Mouse (Mus musculus): ENCODE measurements around the gene Kl. TPM values are rescaled to one million over a fixed set of nuclear protein-coding genes. Genes with fewer than 3 reads are reported as not detected.

The Kl gene
- polyA plus RNA-seq, 2 experiments = 0.28 to 0.45 TPM

GRCm38 (mm10) chr5:150932596-150932995 is 19.8 kb upstream of the Kl start:
- ATAC-seq (ENCODE audit: low FRiP score, low read depth) (no peak), DNase-seq (ENCODE audit: low spot score) (no peak)
- Histone ChIP-seq H3K27me3 (ENCODE audit: control insufficient read depth, insufficient read depth, low read length) (no peaks in the 10 kb centered on the region), H3K4me2 (replicated peaks; ENCODE audit: low read depth, low read length, severe bottlenecking) (no peak overlapping the region), H3K9ac (ENCODE audit: low read depth, low read length, severe bottlenecking) (no peak overlapping the region), H3K4me1 (ENCODE audit: control insufficient read depth, insufficient read depth, low read length) (peaks cover 7% of the 10 kb centered on the region), H3K9me3 (ENCODE audit: control insufficient read depth, low read length) (no peaks in the 10 kb centered on the region), H3K4me3 (replicated peaks; ENCODE audit: low read length) (no peak overlapping the region), H3K27ac (replicated peaks; ENCODE audit: low read depth, low read length) (no peak overlapping the region), H3K36me3 (ENCODE audit: control insufficient read depth, insufficient read depth, low read length) (no peaks in the 10 kb centered on the region)
- 79% methylated on average over 2 of the region's 2 CpGs for WGBS
- TF ChIP-seq POLR2A (IDR thresholded peaks at IDR 0.05; ENCODE audit: borderline replicate concordance, extremely low read depth, insufficient read depth, insufficient read length) = no peak

GRCm38 (mm10) chr5:150936213-150936612 is 16.2 kb upstream of the Kl start:
- H3K9ac ChIP-seq (ENCODE audit: low read depth, low read length, severe bottlenecking) = no peak overlapping the region
- H3K4me3 ChIP-seq (replicated peaks; ENCODE audit: low read length) = no peak overlapping the region
- WGBS = 26% methylated on average over 5 of the region's 5 CpGs
- H3K4me1 ChIP-seq (ENCODE audit: control insufficient read depth, insufficient read depth, low read length) = peaks cover 7% of the 10 kb centered on the region
- no peaks in the 10 kb centered on the region for H3K36me3 ChIP-seq (ENCODE audit: control insufficient read depth, insufficient read depth, low read length)
- no peaks in the 10 kb centered on the region for H3K27me3 ChIP-seq (ENCODE audit: control insufficient read depth, insufficient read depth, low read length)
- ATAC-seq (ENCODE audit: low FRiP score, low read depth) (peak; percentile 60; the same call in 1 of the 2 replicates), DNase-seq (ENCODE audit: low spot score) (no peak)
- no peak for TF ChIP-seq POLR2A (IDR thresholded peaks at IDR 0.05; ENCODE audit: borderline replicate concordance, extremely low read depth, insufficient read depth, insufficient read length)
- H3K9me3 ChIP-seq (ENCODE audit: control insufficient read depth, low read length) = no peaks in the 10 kb centered on the region
- no peak overlapping the region for H3K4me2 ChIP-seq (replicated peaks; ENCODE audit: low read depth, low read length, severe bottlenecking)
- no peak overlapping the region for H3K27ac ChIP-seq (replicated peaks; ENCODE audit: low read depth, low read length)

- TF ChIP-seq POLR2A (IDR thresholded peaks at IDR 0.05; ENCODE audit: borderline replicate concordance, extremely low read depth, insufficient read depth, insufficient read length) = no peak
- no peaks in the 10 kb centered on the region for H3K36me3 ChIP-seq (ENCODE audit: control insufficient read depth, insufficient read depth, low read length)
- H3K9ac ChIP-seq (ENCODE audit: low read depth, low read length, severe bottlenecking) = no peak overlapping the region
- H3K27me3 ChIP-seq (ENCODE audit: control insufficient read depth, insufficient read depth, low read length) = no peaks in the 10 kb centered on the region
- no peak overlapping the region for H3K4me2 ChIP-seq (replicated peaks; ENCODE audit: low read depth, low read length, severe bottlenecking)
- WGBS = 61% methylated on average over 4 of the region's 4 CpGs
- H3K27ac ChIP-seq (replicated peaks; ENCODE audit: low read depth, low read length) = no peak overlapping the region
- no peaks in the 10 kb centered on the region for H3K9me3 ChIP-seq (ENCODE audit: control insufficient read depth, low read length)
- H3K4me1 ChIP-seq (ENCODE audit: control insufficient read depth, insufficient read depth, low read length) = peaks cover 7% of the 10 kb centered on the region
- ATAC-seq (ENCODE audit: low FRiP score, low read depth) (no peak), DNase-seq (ENCODE audit: low spot score) (no peak)
- no peak overlapping the region for H3K4me3 ChIP-seq (replicated peaks; ENCODE audit: low read length)
Observed at GRCm38 (mm10) chr5:150936807-150937206, 15.6 kb upstream of the Kl start.

- Histone ChIP-seq H3K4me3 (replicated peaks; ENCODE audit: low read length) (no peak overlapping the region), H3K4me2 (replicated peaks; ENCODE audit: low read depth, low read length, severe bottlenecking) (no peak overlapping the region), H3K4me1 (ENCODE audit: control insufficient read depth, insufficient read depth, low read length) (peaks cover 7% of the 10 kb centered on the region), H3K9ac (ENCODE audit: low read depth, low read length, severe bottlenecking) (no peak overlapping the region), H3K27me3 (ENCODE audit: control insufficient read depth, insufficient read depth, low read length) (no peaks in the 10 kb centered on the region), H3K36me3 (ENCODE audit: control insufficient read depth, insufficient read depth, low read length) (no peaks in the 10 kb centered on the region), H3K9me3 (ENCODE audit: control insufficient read depth, low read length) (no peaks in the 10 kb centered on the region), H3K27ac (replicated peaks; ENCODE audit: low read depth, low read length) (no peak overlapping the region)
- DNase-seq (ENCODE audit: low spot score) = peak; percentile 71
- TF ChIP-seq POLR2A (IDR thresholded peaks at IDR 0.05; ENCODE audit: borderline replicate concordance, extremely low read depth, insufficient read depth, insufficient read length) = no peak
- 22% methylated on average over 2 of the region's 2 CpGs for WGBS
- ATAC-seq (ENCODE audit: low FRiP score, low read depth) = 0 out of 2 replicates have a peak, but pooled peaks have one; percentile 34
Observed at GRCm38 (mm10) chr5:150937501-150937900, 14.9 kb upstream of the Kl start.

- Histone ChIP-seq H3K9me3 (ENCODE audit: control insufficient read depth, low read length) (0 out of 2 replicates have a peak, but pooled peaks cover 3% of the 10 kb centered on the region), H3K36me3 (ENCODE audit: control insufficient read depth, insufficient read depth, low read length) (no peaks in the 10 kb centered on the region), H3K4me1 (ENCODE audit: control insufficient read depth, insufficient read depth, low read length) (no peaks in the 10 kb centered on the region), H3K27me3 (ENCODE audit: control insufficient read depth, insufficient read depth, low read length) (no peaks in the 10 kb centered on the region), H3K27ac (replicated peaks; ENCODE audit: low read depth, low read length) (no peak overlapping the region), H3K4me2 (replicated peaks; ENCODE audit: low read depth, low read length, severe bottlenecking) (no peak overlapping the region), H3K9ac (ENCODE audit: low read depth, low read length, severe bottlenecking) (no peak overlapping the region), H3K4me3 (replicated peaks; ENCODE audit: low read length) (no peak overlapping the region)
- no peak for TF ChIP-seq POLR2A (IDR thresholded peaks at IDR 0.05; ENCODE audit: borderline replicate concordance, extremely low read depth, insufficient read depth, insufficient read length)
- DNase-seq (ENCODE audit: low spot score) (no peak), ATAC-seq (ENCODE audit: low FRiP score, low read depth) (no peak)
- 95% methylated on average over 2 of the region's 2 CpGs for WGBS
Observed at GRCm38 (mm10) chr5:150945576-150945975, 6.8 kb upstream of the Kl start.

GRCm38 (mm10) chr5:150949131-150949530 is 3.3 kb upstream of the Kl start:
- Histone ChIP-seq H3K4me3 (replicated peaks; ENCODE audit: low read length) (no peak overlapping the region), H3K9me3 (ENCODE audit: control insufficient read depth, low read length) (0 out of 2 replicates have a peak, but pooled peaks cover 3% of the 10 kb centered on the region), H3K4me1 (ENCODE audit: control insufficient read depth, insufficient read depth, low read length) (no peaks in the 10 kb centered on the region), H3K27ac (replicated peaks; ENCODE audit: low read depth, low read length) (no peak overlapping the region), H3K36me3 (ENCODE audit: control insufficient read depth, insufficient read depth, low read length) (no peaks in the 10 kb centered on the region), H3K9ac (ENCODE audit: low read depth, low read length, severe bottlenecking) (no peak overlapping the region), H3K27me3 (ENCODE audit: control insufficient read depth, insufficient read depth, low read length) (peaks cover 32% of the 10 kb centered on the region), H3K4me2 (replicated peaks; ENCODE audit: low read depth, low read length, severe bottlenecking) (no peak overlapping the region)
- 86% methylated on average over 3 of the region's 3 CpGs for WGBS
- ATAC-seq (ENCODE audit: low FRiP score, low read depth) = no peak
- DNase-seq (ENCODE audit: low spot score) = no peak
- no peak for TF ChIP-seq POLR2A (IDR thresholded peaks at IDR 0.05; ENCODE audit: borderline replicate concordance, extremely low read depth, insufficient read depth, insufficient read length)
